Mouse (Mus musculus) liver, embryonic 14.5 days (tissue): Measurements from ENCODE around the gene Prps1. TPM values are rescaled to one million over a fixed set of nuclear protein-coding genes. Genes with fewer than 3 reads are reported as not detected.

Experiments
- ATAC-seq: fragments of 200-750 bp; cut with Nextera tagmentation; 2 replicates; pipeline ENCODE4 v1.8.0; 2017; ENCODE audit warnings: moderate number of reproducible peaks, mild to moderate bottlenecking, moderate library complexity; ENCODE audit not compliant: insufficient read depth
- DNase-seq, 3 experiments: peaks; one replicate each; pipeline ENCODE4 v3.0.0-alpha.2; 2012 to 2013; ENCODE audit warnings: low read depth in 3 of 3, low spot score in 3 of 3
- H3K27ac ChIP-seq: fragments of 300-500 bp; sonication (generic); 2 replicates; pipeline ENCODE4 v1.5.1; 2014; ENCODE audit warnings: moderate library complexity, mild to moderate bottlenecking, control low read depth, inconsistent platforms
- H3K27me3 ChIP-seq: fragments of 300-500 bp; sonication (generic); 2 replicates; pipeline ENCODE4 v1.6.1; 2014; ENCODE audit warnings: mild to moderate bottlenecking, low read length, moderate library complexity; ENCODE audit not compliant: control insufficient read depth, insufficient read depth
- H3K36me3 ChIP-seq: fragments of 300-500 bp; sonication (generic); replicated peaks from 2 replicates; pipeline ENCODE4 v1.6.1; 2014; ENCODE audit warnings: low read depth; ENCODE audit not compliant: control insufficient read depth, insufficient read depth
- H3K4me1 ChIP-seq, 2 experiments: fragments of 200-500 bp in 1 of 2; fragments of 300-500 bp in 1 of 2; sonication (generic) in 1 of 2; replicated peaks; 2 replicates each; pipeline ENCODE4 v1.6.1; 2012 to 2014; ENCODE audit warnings: antibody characterized with exemption in 1 of 2, inconsistent platforms in 1 of 2, low read length in 1 of 2; ENCODE audit not compliant: control insufficient read depth in 2 of 2, insufficient read depth in 2 of 2
- H3K4me2 ChIP-seq: fragments of 300-500 bp; sonication (generic); 2 replicates; pipeline ENCODE4 v1.6.1; 2014; ENCODE audit warnings: low read depth, mild to moderate bottlenecking, control low read depth, moderate library complexity
- H3K4me3 ChIP-seq, 2 experiments: fragments of 200-500 bp in 1 of 2; fragments of 300-500 bp in 1 of 2; sonication (generic) in 1 of 2; 2 replicates each; pipeline ENCODE4 v1.5.1; 2012 to 2014; ENCODE audit warnings: low read depth in 2 of 2, low read length in 2 of 2, mild to moderate bottlenecking in 2 of 2, control low read depth in 1 of 2, inconsistent platforms in 1 of 2, moderate library complexity in 1 of 2; ENCODE audit not compliant: insufficient read depth in 1 of 2
- H3K9ac ChIP-seq: fragments of 300-500 bp; sonication (generic); replicated peaks from 2 replicates; pipeline ENCODE4 v1.6.1; 2014; ENCODE audit warnings: mild to moderate bottlenecking, control low read depth, moderate library complexity
- H3K9me3 ChIP-seq: fragments of 300-500 bp; sonication (generic); 2 replicates; pipeline ENCODE4 v1.6.1; 2016; ENCODE audit warnings: low read length, mixed read lengths; ENCODE audit not compliant: control insufficient read depth
- CTCF ChIP-seq: IDR thresholded peaks from 2 replicates; pipeline ENCODE4 v1.5.1; 2016; ENCODE audit warnings: antibody characterized with exemption, low read depth, control low read depth
- EP300 ChIP-seq: IDR thresholded peaks from 2 replicates; pipeline ENCODE4 v1.6.1; 2016; ENCODE audit warnings: antibody characterized with exemption, low read depth
- WGBS: fragments of 180-500 bp; shearing (Covaris S2); extraction: QIAGEN DNeasy Blood & Tissue Kit; methylation state at CpG from one replicate; pipeline ENCODE4 v1.1.7; 2014; ENCODE audit not compliant: insufficient replicate concordance; 5-methylcytosine and 5-hydroxymethylcytosine counted together
- polyA plus RNA-seq, 2 experiments: library from polyadenylated mRNA; depleted of rRNA in 1 of 2; stranded (reverse) in 1 of 2; unstranded in 1 of 2; fragments of >200 nt; fragmentation: Nextera tagmentation in 1 of 2; extraction: Ambion mirVana in 1 of 2; gene quantifications; 2 replicates each; pipeline versions ENCODE4 v1.2.1 to v1.2.3; 2012 to 2014

Gene Prps1
- polyA plus RNA-seq, 2 experiments = 16.8 to 35.5 TPM

GRCm38 (mm10) chrX:140500306-140500705, 43.9 kb downstream of the Prps1 start:
- TF ChIP-seq CTCF (no peak), EP300 (no peak)
- DNase-seq (no peak), ATAC-seq (no peak)
- no peak overlapping the region for H3K27ac ChIP-seq
- WGBS = 64% methylated on average over 5 of the region's 5 CpGs
- no peaks in the 10 kb centered on the region for H3K9me3 ChIP-seq
- no peaks in the 10 kb centered on the region for H3K36me3 ChIP-seq
- no peak overlapping the region for H3K9ac ChIP-seq
- no peak overlapping the region for H3K4me3 ChIP-seq
- H3K4me1 ChIP-seq = peaks cover 0 to 18% of the 10 kb centered on the region in 2 experiments; a peak in 3 of 4 replicates
- no peaks in the 10 kb centered on the region for H3K27me3 ChIP-seq
- H3K4me2 ChIP-seq = no peak overlapping the region

GRCm38 (mm10) chrX:140501401-140502301, 45.2 kb downstream of the Prps1 start:
- ATAC-seq (no peak), DNase-seq (no peak)
- Histone ChIP-seq H3K27ac (no peak overlapping the region), H3K4me1 (peaks cover 0 to 29% of the 10 kb centered on the region in 2 experiments; a peak in 3 of 4 replicates), H3K9ac (no peak overlapping the region), H3K9me3 (no peaks in the 10 kb centered on the region), H3K27me3 (no peaks in the 10 kb centered on the region), H3K4me3 (no peak overlapping the region), H3K4me2 (peak overlapping the region; percentile 6; the same call in 1 of the 2 replicates), H3K36me3 (no peaks in the 10 kb centered on the region)
- TF ChIP-seq EP300 (no peak), CTCF (no peak)
- 30% methylated on average over 9 of the region's 9 CpGs for WGBS

GRCm38 (mm10) chrX:140503905-140504304, 47.5 kb downstream of the Prps1 start:
- Histone ChIP-seq H3K27ac (no peak overlapping the region), H3K36me3 (no peaks in the 10 kb centered on the region), H3K9me3 (no peaks in the 10 kb centered on the region), H3K9ac (no peak overlapping the region), H3K27me3 (no peaks in the 10 kb centered on the region), H3K4me1 (peaks cover 0 to 29% of the 10 kb centered on the region in 2 experiments; a peak in 3 of 4 replicates), H3K4me2 (no peak overlapping the region), H3K4me3 (no peak overlapping the region)
- ATAC-seq (peak; percentile 26; the same call in 1 of the 2 replicates), DNase-seq (peak in 2 of 3 experiments; percentile 40 to 60)
- TF ChIP-seq EP300 (no peak), CTCF (peak; percentile 54)
- WGBS = 10% methylated on average over 7 of the region's 7 CpGs

GRCm38 (mm10) chrX:140505497-140506238, 49.3 kb downstream of the Prps1 start:
- Histone ChIP-seq H3K4me1 (peaks cover 0 to 29% of the 10 kb centered on the region in 2 experiments; a peak in 3 of 4 replicates), H3K27ac (no peak overlapping the region), H3K36me3 (no peaks in the 10 kb centered on the region), H3K4me2 (peak overlapping the region; percentile 40), H3K4me3 (0 out of 4 replicates have a peak overlapping the region, but pooled peaks of 1 of the 2 experiments have one; percentile 9), H3K9ac (no peak overlapping the region; the same call in 1 of the 2 replicates), H3K9me3 (no peaks in the 10 kb centered on the region), H3K27me3 (no peaks in the 10 kb centered on the region)
- no peak for TF ChIP-seq CTCF
- TF ChIP-seq EP300 = no peak
- ATAC-seq (peak; percentile 77), DNase-seq (peak; percentile 24 to 71 (median 34))
- WGBS = 24% methylated on average over 15 of the region's 15 CpGs
